Mouse (Mus musculus) liver, embryonic 14.5 days (tissue): ENCODE data around the gene Malrd1. TPM values are rescaled to one million over a fixed set of nuclear protein-coding genes. Genes with fewer than 3 reads are reported as not detected.

Experiments used
- ATAC-seq: fragments of 200-750 bp; cut with Nextera tagmentation; 2 replicates; pipeline ENCODE4 v1.8.0; 2017; ENCODE audit warnings: moderate number of reproducible peaks, mild to moderate bottlenecking, moderate library complexity; ENCODE audit not compliant: insufficient read depth
- DNase-seq, 3 experiments: peaks; one replicate each; pipeline ENCODE4 v3.0.0-alpha.2; 2012 to 2013; ENCODE audit warnings: low read depth in 3 of 3, low spot score in 3 of 3
- H3K27ac ChIP-seq: fragments of 300-500 bp; sonication (generic); 2 replicates; pipeline ENCODE4 v1.5.1; 2014; ENCODE audit warnings: moderate library complexity, mild to moderate bottlenecking, control low read depth, inconsistent platforms
- H3K27me3 ChIP-seq: fragments of 300-500 bp; sonication (generic); 2 replicates; pipeline ENCODE4 v1.6.1; 2014; ENCODE audit warnings: mild to moderate bottlenecking, low read length, moderate library complexity; ENCODE audit not compliant: control insufficient read depth, insufficient read depth
- H3K36me3 ChIP-seq: fragments of 300-500 bp; sonication (generic); replicated peaks from 2 replicates; pipeline ENCODE4 v1.6.1; 2014; ENCODE audit warnings: low read depth; ENCODE audit not compliant: control insufficient read depth, insufficient read depth
- H3K4me1 ChIP-seq, 2 experiments: fragments of 200-500 bp in 1 of 2; fragments of 300-500 bp in 1 of 2; sonication (generic) in 1 of 2; replicated peaks; 2 replicates each; pipeline ENCODE4 v1.6.1; 2012 to 2014; ENCODE audit warnings: antibody characterized with exemption in 1 of 2, inconsistent platforms in 1 of 2, low read length in 1 of 2; ENCODE audit not compliant: control insufficient read depth in 2 of 2, insufficient read depth in 2 of 2
- H3K4me2 ChIP-seq: fragments of 300-500 bp; sonication (generic); 2 replicates; pipeline ENCODE4 v1.6.1; 2014; ENCODE audit warnings: low read depth, mild to moderate bottlenecking, control low read depth, moderate library complexity
- H3K4me3 ChIP-seq, 2 experiments: fragments of 200-500 bp in 1 of 2; fragments of 300-500 bp in 1 of 2; sonication (generic) in 1 of 2; 2 replicates each; pipeline ENCODE4 v1.5.1; 2012 to 2014; ENCODE audit warnings: low read depth in 2 of 2, low read length in 2 of 2, mild to moderate bottlenecking in 2 of 2, control low read depth in 1 of 2, inconsistent platforms in 1 of 2, moderate library complexity in 1 of 2; ENCODE audit not compliant: insufficient read depth in 1 of 2
- H3K9ac ChIP-seq: fragments of 300-500 bp; sonication (generic); replicated peaks from 2 replicates; pipeline ENCODE4 v1.6.1; 2014; ENCODE audit warnings: mild to moderate bottlenecking, control low read depth, moderate library complexity
- H3K9me3 ChIP-seq: fragments of 300-500 bp; sonication (generic); 2 replicates; pipeline ENCODE4 v1.6.1; 2016; ENCODE audit warnings: low read length, mixed read lengths; ENCODE audit not compliant: control insufficient read depth
- CTCF ChIP-seq: IDR thresholded peaks from 2 replicates; pipeline ENCODE4 v1.5.1; 2016; ENCODE audit warnings: antibody characterized with exemption, low read depth, control low read depth
- EP300 ChIP-seq: IDR thresholded peaks from 2 replicates; pipeline ENCODE4 v1.6.1; 2016; ENCODE audit warnings: antibody characterized with exemption, low read depth
- WGBS: fragments of 180-500 bp; shearing (Covaris S2); extraction: QIAGEN DNeasy Blood & Tissue Kit; methylation state at CpG from one replicate; pipeline ENCODE4 v1.1.7; 2014; ENCODE audit not compliant: insufficient replicate concordance; 5-methylcytosine and 5-hydroxymethylcytosine counted together
- polyA plus RNA-seq, 2 experiments: library from polyadenylated mRNA; depleted of rRNA in 1 of 2; stranded (reverse) in 1 of 2; unstranded in 1 of 2; fragments of >200 nt; fragmentation: Nextera tagmentation in 1 of 2; extraction: Ambion mirVana in 1 of 2; gene quantifications; 2 replicates each; pipeline versions ENCODE4 v1.2.1 to v1.2.3; 2012 to 2014

Gene Malrd1
- polyA plus RNA-seq, 2 experiments: not detected

- WGBS: 48% methylated on average over 2 of the region's 2 CpGs
- Histone ChIP-seq H3K27me3 (no peaks in the 10 kb centered on the region), H3K36me3 (no peaks in the 10 kb centered on the region), H3K9ac (no peak overlapping the region), H3K27ac (no peak overlapping the region), H3K9me3 (no peaks in the 10 kb centered on the region), H3K4me2 (no peak overlapping the region), H3K4me3 (no peak overlapping the region), H3K4me1 (no peaks in the 10 kb centered on the region)
- DNase-seq: no peak
- TF ChIP-seq EP300: no peak
- no peak for TF ChIP-seq CTCF
- ATAC-seq: no peak
Measured at GRCm38 (mm10) chr2:16182140-16182539, 655.9 kb downstream of the Malrd1 start.

- ATAC-seq (no peak), DNase-seq (no peak)
- no peak overlapping the region for H3K27ac ChIP-seq
- no peak for TF ChIP-seq CTCF
- no peak for TF ChIP-seq EP300
- 48% methylated on average over 2 of the region's 2 CpGs for WGBS
- no peaks in the 10 kb centered on the region for H3K4me1 ChIP-seq
- H3K27me3 ChIP-seq: no peaks in the 10 kb centered on the region
- no peak overlapping the region for H3K9ac ChIP-seq
- no peaks in the 10 kb centered on the region for H3K9me3 ChIP-seq
- H3K4me3 ChIP-seq: no peak overlapping the region
- H3K4me2 ChIP-seq: no peak overlapping the region
- H3K36me3 ChIP-seq: no peaks in the 10 kb centered on the region
Measured at GRCm38 (mm10) chr2:16183158-16183557, 656.9 kb downstream of the Malrd1 start.

GRCm38 (mm10) chr2:16210016-16210415 is 683.7 kb downstream of the Malrd1 start:
- H3K27ac ChIP-seq: no peak overlapping the region
- H3K36me3 ChIP-seq: no peaks in the 10 kb centered on the region
- no peak overlapping the region for H3K4me3 ChIP-seq
- H3K27me3 ChIP-seq: no peaks in the 10 kb centered on the region
- DNase-seq (no peak), ATAC-seq (no peak)
- H3K9me3 ChIP-seq: no peaks in the 10 kb centered on the region
- no peak overlapping the region for H3K9ac ChIP-seq
- no peak overlapping the region for H3K4me2 ChIP-seq
- TF ChIP-seq CTCF (no peak), EP300 (no peak)
- WGBS: 46% methylated on average over 2 of the region's 2 CpGs
- no peaks in the 10 kb centered on the region for H3K4me1 ChIP-seq

GRCm38 (mm10) chr2:16212752-16213151 is 686.5 kb downstream of the Malrd1 start:
- DNase-seq: no peak
- H3K4me1 ChIP-seq: no peaks in the 10 kb centered on the region
- no peak overlapping the region for H3K4me3 ChIP-seq
- H3K9me3 ChIP-seq: no peaks in the 10 kb centered on the region
- H3K9ac ChIP-seq: no peak overlapping the region
- no peaks in the 10 kb centered on the region for H3K27me3 ChIP-seq
- H3K36me3 ChIP-seq: no peaks in the 10 kb centered on the region
- no peak for TF ChIP-seq EP300
- TF ChIP-seq CTCF: no peak
- no peak for ATAC-seq
- no peak overlapping the region for H3K4me2 ChIP-seq
- no peak overlapping the region for H3K27ac ChIP-seq

GRCm38 (mm10) chr2:16214111-16214510 is 687.8 kb downstream of the Malrd1 start:
- no peak for DNase-seq
- no peak overlapping the region for H3K27ac ChIP-seq
- no peak for ATAC-seq
- no peaks in the 10 kb centered on the region for H3K36me3 ChIP-seq
- 63% methylated on average over 3 of the region's 3 CpGs for WGBS
- no peak overlapping the region for H3K4me2 ChIP-seq
- no peak for TF ChIP-seq EP300
- no peak for TF ChIP-seq CTCF
- no peaks in the 10 kb centered on the region for H3K9me3 ChIP-seq
- H3K27me3 ChIP-seq: no peaks in the 10 kb centered on the region
- no peaks in the 10 kb centered on the region for H3K4me1 ChIP-seq
- H3K9ac ChIP-seq: no peak overlapping the region
- no peak overlapping the region for H3K4me3 ChIP-seq
